Mouse (Mus musculus) cerebellum, postnatal 4 days (tissue): ENCODE results near the gene Ccsap.

ENCODE experiments used
- DNase-seq, 2 experiments: peaks; one replicate each; pipeline ENCODE4 v3.0.0; 2022; ENCODE audit warnings: low spot score in 2 of 2, mixed read lengths in 1 of 2

The Ccsap gene

DNA sequence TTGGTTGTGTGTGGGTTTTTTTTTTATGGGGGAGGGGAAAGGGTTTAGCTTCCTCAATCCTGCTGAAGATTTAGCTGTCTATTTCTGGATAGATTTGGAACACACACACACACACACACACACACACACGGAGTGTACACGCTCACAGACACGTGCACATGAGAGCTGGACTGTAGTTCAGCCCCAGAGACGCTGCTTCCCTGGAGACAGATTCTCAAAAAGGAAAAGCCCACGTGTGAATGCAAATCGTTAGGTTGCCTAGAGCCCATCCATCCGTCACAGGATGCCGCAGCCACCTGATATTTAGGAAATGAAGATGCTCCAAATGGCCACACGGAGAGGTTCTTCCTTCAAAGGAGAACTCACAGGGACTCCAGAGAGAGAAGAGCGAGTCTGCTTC is 20.3 kb upstream of the Ccsap start:
- DNase-seq: no peak

DNA sequence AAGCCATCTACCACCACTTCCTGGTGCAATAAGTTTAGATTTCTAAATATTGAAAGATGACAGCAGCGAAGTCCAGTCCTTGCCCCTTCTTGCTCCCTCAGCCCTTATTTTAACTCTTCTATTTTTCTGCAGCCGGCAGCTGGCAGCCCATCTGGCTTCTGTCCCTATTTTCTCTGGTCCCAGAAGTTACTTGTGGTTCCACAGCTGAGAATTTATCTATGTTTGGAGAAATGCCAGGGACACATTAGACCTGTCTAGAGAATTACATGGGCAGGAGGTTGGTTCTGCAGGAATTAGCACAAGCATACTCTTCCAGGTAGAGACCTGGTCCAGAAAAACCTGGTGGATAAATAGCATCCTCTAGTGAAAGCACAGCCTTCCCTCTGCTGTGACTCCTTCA is 17.9 kb upstream of the Ccsap start:
- no peak for DNase-seq

DNA sequence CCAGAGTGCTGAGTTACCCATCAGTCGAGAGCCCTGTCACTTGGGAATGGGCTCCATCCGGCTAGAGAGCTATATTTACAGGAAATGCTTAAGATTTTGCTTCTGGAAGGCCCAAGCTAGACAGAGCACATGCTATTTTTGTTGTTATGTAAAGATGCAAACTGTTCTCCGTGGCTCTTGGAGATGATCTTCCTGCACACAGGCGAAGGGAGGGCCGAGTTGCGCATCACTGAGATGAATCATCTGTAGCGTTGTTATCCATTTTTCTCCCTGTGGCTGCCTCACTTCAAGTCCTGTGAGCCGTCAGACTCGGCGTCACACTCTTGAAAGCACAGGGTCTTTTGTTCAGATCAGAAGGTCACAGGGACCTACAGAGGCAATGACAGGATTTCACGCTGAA is 14.3 kb upstream of the Ccsap start:
- DNase-seq: no peak

DNA sequence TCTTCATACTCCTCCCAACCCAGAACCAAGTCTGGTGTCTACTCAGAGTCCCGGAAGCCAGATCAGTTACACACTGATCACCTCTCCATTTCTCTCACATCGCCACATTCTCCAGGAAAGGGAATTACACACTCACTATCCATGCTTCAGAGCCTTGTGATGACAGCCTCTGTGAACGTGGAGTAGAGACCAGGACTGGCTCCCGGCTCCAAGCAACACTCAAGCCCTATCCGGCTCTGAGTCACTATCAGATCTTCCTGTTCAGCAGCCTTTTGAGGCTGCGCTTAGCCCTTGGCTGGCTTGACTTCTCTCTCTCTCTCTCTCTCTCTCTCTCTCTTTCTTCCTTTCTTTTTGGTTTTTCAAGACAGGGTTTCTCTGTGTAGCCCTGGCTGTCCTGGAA is 13.4 kb upstream of the Ccsap start:
- no peak for DNase-seq

DNA sequence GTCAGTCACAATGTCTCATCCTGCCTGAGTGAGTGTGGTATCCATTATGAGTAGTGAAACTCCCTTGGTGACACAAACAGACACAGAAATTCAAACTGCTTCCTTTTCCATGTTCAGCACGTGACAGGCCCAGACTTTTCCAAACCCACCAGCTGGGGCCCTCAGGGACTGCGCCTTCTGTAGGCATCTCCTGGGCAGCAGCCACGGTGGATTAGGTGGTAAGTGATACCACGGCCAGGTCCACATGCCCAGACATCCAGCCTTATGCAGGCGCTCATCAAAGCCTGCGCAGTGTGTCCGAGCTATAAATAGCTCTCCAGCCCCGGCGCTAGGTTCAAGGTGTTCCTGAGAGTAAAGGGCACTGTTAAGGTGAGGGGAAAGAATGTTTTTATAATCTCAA is 12.0 kb upstream of the Ccsap start:
- no peak for DNase-seq

DNA sequence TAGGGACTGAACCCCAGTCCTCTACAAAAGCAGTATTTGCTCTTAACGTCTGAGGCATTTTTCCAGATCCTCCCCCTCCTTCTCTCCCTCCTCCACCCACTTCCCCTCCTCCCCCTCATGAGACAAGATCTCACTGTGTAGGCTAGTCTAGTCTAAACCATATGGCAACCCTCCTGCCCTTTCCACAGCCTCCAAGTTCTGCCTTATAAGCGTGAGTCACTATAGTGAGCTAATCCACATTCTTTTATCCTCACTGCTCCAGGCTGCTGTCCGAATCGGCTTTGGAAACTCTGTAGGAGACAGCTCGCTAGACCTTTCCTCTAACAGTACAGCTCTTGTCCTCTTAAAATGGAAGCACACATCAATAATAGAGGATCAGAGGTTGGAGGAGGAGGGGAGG is 7.0 kb upstream of the Ccsap start:
- no peak for DNase-seq

DNA sequence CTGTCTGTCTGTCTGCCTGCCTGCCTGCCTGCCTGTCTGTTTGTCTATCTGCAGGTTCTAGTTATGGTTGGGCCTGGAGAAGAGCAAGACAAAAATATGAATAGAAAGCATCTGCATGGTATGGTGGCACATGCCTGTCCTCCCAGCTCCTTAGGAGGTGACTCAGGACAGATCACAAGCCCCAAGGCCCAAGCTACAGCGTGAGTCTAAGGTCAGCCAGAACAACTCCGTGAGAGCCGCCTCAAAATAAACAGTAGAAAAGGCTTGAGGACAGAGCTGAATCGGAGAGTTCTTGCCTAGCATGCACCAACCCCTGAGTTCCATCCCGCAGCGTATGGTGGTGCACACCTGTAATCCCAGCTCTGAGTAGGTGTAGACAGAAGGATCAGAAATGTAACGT is 5.8 kb upstream of the Ccsap start:
- DNase-seq: no peak

DNA sequence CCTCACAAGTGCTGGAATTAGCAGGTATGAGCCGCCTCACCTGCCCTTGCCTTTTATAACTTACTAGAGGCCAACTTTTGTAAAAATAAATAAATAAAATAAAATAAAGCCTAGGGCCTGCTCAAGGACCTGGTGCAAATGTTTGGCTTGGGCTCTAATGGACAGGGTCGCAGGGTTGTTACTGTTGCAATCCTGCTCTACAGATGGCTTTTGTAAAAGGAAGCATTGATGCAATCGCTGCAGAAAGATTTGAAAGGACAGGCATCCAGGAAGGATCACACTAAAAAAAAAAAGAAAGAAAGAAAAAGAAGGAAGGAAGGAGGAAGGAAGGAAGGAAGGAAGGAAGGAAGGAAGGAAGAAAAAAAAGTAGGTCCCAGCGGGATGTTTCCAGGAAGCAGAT is 377 bp upstream of the Ccsap start:
- DNase-seq: no peak

DNA sequence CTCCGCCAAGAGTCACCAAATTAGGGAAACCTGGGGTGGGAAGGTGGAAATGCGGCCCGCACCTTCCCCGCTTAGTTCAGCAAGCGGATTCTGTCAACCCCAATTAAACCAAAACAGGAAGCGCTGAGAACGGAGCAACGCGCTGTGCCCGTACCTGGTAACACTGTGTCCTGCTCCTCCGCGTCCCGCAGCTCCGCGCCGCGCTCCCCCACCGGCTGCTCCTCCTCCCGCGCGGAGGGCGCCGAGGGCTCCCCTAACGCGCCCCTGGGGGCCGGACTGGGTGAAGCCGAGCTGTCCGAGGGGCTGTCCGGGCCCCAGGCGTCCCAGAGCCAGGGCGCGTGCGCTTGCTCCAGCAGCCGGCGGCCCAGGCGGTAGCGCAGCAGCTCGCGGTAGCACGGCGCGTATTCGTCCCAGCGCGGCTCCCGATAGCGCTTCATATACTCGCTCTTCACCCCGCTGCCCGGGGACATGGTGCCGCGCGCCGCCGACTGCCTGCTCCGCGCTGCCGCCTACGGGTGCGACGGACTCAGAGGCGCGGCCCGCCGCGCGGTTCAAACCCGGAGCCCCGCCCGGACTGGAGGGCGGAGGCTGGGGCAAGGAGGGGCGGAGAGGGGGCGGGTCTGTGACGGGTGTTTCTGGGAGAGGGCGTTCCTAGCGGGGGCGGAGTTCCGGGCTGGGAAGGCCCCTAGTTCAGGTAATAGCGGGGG is 915 bp downstream of the Ccsap start:
- peak; percentile 63 to 86 for DNase-seq

DNA sequence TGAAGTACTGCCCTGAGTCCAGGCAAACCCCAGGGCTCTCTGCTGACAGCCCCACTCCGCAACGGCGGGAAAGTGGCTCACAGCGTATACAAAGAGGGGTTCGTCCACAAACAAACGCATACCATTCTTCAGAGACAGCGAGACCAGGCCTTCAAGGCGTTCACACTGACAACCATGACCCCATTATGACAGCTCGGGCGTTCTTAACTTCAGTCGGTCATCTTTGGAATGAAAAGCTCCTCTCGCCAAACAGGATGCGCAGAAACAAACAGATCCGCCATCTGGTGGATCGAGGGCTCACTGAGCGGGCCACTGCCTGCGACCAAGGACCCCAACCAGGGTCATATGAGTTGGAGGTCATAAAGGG is 1.5 kb downstream of the Ccsap start:
- DNase-seq: no peak

DNA sequence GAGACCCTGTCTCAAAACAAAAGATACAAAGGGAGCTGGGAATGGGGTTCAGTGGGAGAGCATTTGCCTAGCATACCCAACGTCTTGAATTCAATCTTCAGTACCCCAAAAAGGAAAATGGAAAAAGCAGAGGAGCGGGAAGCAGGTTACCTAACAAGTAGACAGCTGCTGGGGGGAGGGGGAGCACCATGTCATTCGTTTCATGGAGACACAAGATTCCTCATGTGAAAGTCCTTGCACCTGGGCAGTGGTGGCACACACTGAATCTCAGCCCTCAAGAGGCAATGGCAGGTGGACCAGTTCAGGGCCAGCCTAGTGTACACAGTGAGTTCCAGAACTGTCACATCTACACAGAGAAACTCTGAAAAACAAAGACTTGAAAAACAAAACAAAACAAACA is 2.6 kb downstream of the Ccsap start:
- no peak for DNase-seq

DNA sequence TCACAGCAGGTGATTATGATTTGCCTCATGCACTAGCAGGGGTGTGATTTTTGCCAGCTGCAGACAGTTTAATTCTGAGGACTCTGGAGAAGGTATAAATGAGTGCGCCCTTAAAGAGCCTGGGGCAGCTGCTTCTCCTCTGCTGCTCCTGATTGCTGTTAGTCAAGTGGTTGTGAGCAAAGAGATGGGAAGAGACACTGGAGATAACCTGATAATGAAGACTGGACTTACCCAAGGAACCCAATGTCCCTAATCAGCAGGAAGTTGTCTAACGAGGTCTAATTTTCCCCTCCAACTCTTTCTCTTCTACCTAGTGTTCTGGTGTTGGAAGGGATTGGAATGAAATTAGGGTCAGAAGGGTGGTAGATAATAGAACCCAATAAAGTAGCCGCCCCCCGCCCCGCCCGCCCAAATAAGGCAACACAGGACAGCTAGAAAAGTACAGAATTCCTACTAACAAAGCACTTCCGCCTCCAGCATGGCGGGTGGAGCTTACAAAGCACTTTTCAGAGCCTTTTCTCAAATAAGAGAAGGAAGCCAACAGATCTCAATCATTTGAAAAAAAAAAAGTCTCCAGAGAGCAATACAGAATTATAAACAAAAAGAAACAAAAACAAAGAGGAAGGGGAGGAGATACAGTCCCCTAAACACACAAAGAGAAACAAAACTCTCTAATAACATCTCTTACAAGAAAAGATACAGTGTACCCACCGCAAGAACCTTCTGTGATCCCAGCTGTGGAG is 5.1 kb downstream of the Ccsap start:
- no peak for DNase-seq

DNA sequence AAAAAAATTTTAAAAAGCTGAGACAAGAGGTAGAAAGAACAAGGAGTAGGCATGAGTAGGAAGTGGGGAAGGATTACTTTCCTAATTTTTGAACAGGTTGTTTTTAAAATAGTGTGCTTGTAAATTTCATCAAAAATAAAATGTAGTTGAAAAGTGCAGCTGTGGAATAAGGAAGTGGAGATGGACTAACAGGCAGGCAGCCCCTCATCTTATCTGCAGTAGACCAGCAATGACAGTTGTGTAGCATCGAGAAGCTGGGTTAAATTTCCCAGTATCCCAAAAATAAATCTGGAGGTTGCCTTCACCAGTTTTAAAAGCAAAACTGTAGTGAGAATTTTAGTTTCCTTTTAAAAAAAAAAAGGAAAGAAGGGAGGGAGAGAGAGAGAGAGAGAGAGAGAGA is 5.8 kb downstream of the Ccsap start:
- no peak for DNase-seq

DNA sequence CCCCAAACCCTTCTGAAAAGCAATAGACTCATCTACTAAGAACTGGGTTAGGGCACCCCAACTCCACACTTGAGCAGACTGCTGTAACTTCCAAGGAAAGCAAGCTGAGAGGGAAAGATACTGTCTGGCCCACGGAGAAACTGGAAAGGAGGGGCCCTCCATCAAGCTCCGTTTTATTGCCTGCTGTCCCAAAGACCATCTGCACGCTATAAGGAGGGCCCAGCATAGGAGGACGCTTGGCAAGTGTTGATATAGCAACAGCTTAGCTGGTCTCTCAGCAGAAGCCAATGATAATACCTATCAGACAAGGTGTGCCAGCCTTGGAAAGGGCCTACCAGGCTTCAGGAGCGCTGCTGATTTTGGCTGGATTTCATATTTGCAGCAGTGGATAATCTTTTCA is 8.4 kb downstream of the Ccsap start:
- DNase-seq: no peak

DNA sequence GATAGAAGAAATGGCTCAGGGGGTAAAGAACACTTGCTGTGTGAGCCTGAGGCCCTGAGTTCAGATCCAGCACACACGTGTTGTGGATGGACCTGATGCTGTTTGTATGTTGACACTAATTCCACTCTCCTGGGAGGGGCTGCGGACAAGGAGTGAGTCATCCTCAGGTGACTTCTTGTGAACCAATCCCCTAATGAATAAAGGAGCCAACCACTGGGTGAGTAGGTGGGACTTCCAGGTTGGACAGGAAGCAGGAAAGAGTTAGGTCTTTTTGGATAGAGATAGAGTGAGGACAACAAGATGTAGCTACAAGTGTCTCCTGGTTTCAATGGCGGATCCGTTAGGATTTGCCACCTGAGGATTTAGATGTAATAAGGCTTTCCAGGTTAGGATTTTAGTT is 10.7 kb downstream of the Ccsap start:
- no peak for DNase-seq

DNA sequence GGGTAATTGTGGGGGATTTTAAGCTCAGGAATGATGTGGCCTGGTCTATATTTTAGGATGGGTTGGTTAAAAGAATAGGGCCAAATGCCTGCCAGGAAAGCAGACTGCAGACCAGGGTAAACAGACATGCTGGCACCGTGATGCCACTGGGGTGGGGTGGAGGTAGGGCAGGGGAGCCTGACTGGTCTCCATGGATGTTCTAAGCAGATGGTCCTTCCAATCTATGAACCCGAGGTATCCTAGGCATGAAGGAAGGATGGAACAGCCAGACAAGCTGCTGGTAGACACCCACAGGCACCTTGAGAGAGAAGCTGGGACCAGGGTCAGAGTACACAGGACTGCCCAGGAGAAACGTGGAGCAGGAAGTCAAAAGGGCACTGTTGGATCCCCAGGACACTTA is 12.5 kb downstream of the Ccsap start:
- no peak for DNase-seq

DNA sequence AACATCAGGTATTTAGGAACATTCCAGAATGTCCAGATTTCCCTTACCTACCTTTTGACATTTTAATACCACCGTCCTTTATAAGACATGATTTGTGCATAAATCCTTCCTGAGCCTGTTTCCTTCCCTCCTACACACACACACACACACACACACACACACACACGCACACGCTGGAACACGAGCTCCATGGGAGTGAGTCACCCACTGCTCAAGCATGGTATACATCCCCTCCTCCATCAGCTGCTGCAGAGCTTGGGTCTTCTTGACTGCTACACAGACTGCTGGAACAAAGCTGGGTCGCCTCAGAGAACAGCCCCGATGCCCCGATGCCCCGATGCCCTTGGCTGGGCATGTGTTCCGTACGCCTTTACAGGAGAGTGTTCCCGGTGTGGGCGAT is 13.5 kb downstream of the Ccsap start:
- DNase-seq: no peak

DNA sequence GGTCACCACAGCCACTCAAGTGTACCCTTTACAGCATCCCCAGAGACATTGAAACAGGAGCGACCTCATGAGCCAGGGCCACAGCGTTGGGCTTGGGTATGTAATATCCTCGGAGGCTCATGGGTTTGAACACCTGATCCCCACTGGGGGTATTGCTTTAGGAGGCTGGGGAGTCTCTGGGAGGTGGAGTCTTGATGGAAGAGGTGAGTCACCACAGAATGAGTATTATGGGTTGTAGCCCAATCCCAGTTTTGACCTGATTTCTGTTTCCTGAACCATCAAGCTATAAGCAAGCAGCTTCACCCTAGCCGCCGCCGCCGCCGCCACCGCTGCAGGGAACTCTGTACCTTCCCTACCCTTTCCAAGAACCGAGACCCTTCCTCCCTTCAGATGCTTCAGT is 14.0 kb downstream of the Ccsap start:
- no peak for DNase-seq

DNA sequence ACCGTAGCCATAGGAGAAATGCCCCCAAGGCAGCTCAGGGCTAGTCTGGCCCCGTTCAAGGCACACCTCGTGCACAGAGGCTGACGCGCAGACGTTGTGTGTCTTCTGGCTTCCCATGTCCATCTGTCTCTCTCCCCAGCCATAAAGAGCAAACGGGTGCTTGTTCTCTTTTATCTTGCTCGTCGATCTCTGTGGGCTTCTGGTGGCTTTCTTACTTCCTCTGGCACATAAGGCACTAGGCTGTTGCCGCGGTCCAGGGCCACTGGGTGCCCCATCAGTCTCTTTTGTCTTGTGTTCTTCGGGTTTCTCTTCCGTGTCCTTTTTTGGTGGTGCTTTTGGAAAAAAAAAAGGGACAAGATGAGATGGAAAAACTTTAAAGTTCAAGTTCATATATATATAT is 14.9 kb downstream of the Ccsap start:
- DNase-seq: no peak

DNA sequence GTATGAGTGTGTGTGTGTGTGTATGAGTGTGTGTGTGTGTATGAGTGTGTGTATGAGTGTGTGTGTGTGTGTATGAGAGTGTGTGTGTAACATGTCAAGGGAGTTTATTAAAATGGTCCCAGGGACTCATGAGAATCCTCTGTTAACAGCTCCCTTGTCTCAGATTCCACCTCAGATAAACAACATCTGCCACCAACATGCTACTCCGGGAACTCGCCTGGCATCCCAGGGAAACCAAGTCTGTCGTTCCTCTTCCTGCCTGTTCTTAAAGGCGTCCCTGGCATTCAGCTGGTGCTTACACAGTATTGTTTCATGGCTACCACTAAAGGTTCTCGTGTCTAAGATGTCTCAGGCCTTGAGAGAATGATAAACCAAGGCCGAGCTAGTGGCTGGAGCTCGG is 15.7 kb downstream of the Ccsap start:
- no peak for DNase-seq

DNA sequence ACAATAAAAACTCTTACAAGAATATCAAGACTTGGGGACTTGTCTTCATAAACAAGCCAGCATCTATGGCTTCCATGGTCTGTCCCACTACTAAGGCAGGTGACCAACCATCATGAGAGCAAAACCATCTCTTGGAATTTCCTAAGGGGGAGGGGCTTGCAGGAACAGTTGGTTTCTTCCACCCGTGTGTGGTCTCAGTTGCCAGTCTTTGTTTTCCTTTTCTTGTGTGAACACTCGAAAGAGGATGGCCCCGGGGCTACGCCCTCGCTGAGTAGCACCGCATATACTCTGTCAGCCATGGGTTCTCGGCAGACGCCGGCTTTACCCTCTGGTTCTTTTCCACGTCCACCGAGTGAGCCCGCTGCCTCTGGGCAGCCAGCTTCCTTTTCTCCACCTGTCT is 17.9 kb downstream of the Ccsap start:
- no peak for DNase-seq

DNA sequence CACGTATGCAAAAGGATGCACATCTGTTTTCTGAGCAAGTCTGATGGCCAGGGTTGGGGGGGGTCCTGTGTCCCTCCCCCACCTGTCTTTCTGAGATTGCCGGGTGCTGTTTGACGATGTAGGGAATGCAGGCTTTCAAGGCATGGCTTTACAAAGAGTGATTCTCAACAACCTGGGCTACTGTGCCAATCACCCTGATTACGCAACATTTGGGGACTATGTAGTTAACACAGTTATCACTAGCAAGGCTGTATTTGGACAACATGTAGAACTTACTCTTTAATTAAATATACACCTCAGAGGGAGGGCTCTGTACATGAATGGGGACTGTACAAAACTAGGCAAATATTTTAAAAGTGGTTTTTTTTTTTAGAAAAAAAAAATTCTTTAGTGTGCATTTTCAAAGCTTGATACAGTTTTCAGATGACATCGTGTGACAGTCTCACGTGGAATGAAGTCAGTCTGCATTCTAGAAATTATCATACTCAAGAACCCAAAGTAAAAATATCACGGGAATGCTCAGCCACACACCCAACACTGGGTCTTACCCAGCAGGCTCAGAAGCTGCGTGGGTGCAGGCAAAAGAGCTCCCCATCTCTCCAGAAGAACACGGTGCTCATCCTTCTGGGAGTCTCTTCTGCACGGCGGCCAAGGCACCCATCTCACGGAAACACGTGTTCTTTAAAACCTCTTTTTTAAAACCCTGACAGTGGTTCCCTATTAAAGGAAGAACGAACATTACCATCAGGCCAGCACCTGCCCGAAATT is 19.2 kb downstream of the Ccsap start:
- no peak for DNase-seq

DNA sequence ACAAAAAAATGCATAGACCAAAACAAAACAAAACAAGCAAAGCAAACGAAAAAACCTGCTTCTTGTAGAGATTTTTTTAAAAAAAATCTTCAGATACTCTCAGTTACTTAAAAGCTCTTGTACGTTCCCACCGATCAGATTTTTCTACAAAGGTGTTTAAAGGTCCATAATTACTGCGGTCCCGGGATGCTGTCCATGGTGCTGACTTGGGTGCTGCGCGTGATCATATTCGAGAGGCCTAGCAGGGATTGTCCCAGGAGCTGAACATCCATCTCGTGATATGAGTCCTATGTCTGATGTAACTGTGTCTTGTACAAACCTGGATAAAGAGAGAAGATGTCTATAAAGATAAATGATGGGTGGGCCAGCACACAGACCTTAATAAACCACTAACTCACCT is 21.5 kb downstream of the Ccsap start:
- no peak for DNase-seq
